ENCODE assay signal across 8 mouse cellular contexts in the genomic region with DNA sequence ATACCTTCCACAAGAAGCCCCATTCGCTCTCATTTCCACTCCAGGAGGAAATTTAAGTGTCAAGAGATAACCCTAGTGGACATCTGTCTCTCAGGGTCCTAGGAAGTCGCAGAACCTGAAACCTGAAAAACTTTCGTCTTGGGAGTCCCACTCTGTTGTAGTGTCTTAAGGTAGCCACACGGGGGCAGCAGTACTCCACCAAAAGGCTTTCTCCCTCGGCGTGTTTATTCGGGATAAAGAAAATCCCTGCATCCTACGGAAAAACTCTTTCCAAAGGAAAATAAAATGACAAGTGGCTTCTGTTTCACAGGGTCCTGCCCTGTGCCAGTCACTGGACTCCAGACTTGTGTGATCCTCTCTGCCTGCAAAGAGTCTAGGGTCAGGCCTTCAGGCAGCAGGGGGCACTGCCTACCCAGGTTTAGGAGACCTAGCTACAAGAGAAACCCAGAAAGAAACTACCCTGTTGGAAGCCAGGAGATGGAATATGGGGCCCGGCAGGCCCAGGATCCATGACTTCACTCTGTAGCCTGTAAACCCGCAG. TPM values are rescaled to one million over a fixed set of nuclear protein-coding genes. Genes with fewer than 3 reads are reported as not detected.
DNase-seq lines count a peak whose midpoint lies in the region; ATAC-seq lines count a peak whose summit lies in the region.

No protein-coding gene starts in this region.

- H3K9me3 ChIP-seq in embryonic facial prominence, embryonic 10.5 days: no peaks in the 10 kb centered on the region
- H3K9me3 ChIP-seq in limb, embryonic 12.5 days: no peaks in the 10 kb centered on the region
- H3K9me3 ChIP-seq in midbrain, embryonic 13.5 days: no peaks in the 10 kb centered on the region

- peaks cover 10% of the 10 kb centered on the region; the same call in 1 of the 2 replicates for H3K27me3 ChIP-seq in embryonic facial prominence, embryonic 10.5 days (replicated peaks; ENCODE audit: low read depth, poor library complexity, severe bottlenecking)
- H3K27me3 ChIP-seq in limb, embryonic 12.5 days: no peaks in the 10 kb centered on the region
- no peaks in the 10 kb centered on the region; the same call in 1 of the 2 replicates for H3K27me3 ChIP-seq in midbrain, embryonic 13.5 days

- H3K27ac ChIP-seq in embryonic facial prominence, embryonic 10.5 days (replicated peaks): peak overlapping the region; percentile 65
- no peak overlapping the region for H3K27ac ChIP-seq in limb, embryonic 12.5 days
- peak overlapping the region; percentile 86 for H3K27ac ChIP-seq in midbrain, embryonic 13.5 days

- H3K4me2 ChIP-seq in limb, embryonic 12.5 days: peak overlapping the region; percentile 54
- peak overlapping the region; percentile 56 for H3K4me2 ChIP-seq in midbrain, embryonic 13.5 days (replicated peaks)

- H3K9ac ChIP-seq in limb, embryonic 12.5 days (replicated peaks): peak overlapping the region; percentile 54; the same call in 1 of the 2 replicates
- H3K9ac ChIP-seq in midbrain, embryonic 13.5 days (replicated peaks): peak overlapping the region; percentile 56; the same call in 1 of the 2 replicates

- peak; percentile 68; the same call in 1 of the 2 replicates for ATAC-seq in limb, embryonic 12.5 days (ENCODE audit: insufficient number of reproducible peaks, insufficient read depth, low FRiP score, low TSS enrichment, low read depth)
- ATAC-seq in midbrain, embryonic 13.5 days: peak; percentile 79

- WGBS in embryonic facial prominence, embryonic 10.5 days: 1% methylated on average over 10 of the region's 10 CpGs
- 1% methylated on average over 10 of the region's 10 CpGs for WGBS in limb, embryonic 12.5 days
- 2% methylated on average over 10 of the region's 10 CpGs for WGBS in midbrain, embryonic 13.5 days

- peak; percentile 78 to 91 for DNase-seq in adrenal gland, adult (ENCODE audit: inconsistent age in 2 of 2, low spot score in 1 of 2)
- DNase-seq in adrenal gland, adult 8-10 months: no peak
- peak; percentile 78 for DNase-seq in embryonic facial prominence, embryonic 10.5 days (ENCODE audit: low spot score)
- DNase-seq in heart, adult 18-20 months: peak; percentile 64 to 87
- peak; percentile 65 for DNase-seq in kidney, adult 11 months
- DNase-seq in spleen, postnatal 10 days (ENCODE audit: low spot score in 2 of 2): peak; percentile 80 to 84

- H3K4me1 ChIP-seq in embryonic facial prominence, embryonic 10.5 days: peaks cover 31% of the 10 kb centered on the region
- peaks cover 26% of the 10 kb centered on the region for H3K4me1 ChIP-seq in limb, embryonic 12.5 days (replicated peaks)
- H3K4me1 ChIP-seq in midbrain, embryonic 13.5 days (replicated peaks): peaks cover 50% of the 10 kb centered on the region

- no peaks in the 10 kb centered on the region for H3K36me3 ChIP-seq in embryonic facial prominence, embryonic 10.5 days (replicated peaks)
- no peaks in the 10 kb centered on the region for H3K36me3 ChIP-seq in limb, embryonic 12.5 days
- H3K36me3 ChIP-seq in midbrain, embryonic 13.5 days: no peaks in the 10 kb centered on the region

- H3K4me3 ChIP-seq in embryonic facial prominence, embryonic 10.5 days: peak overlapping the region; percentile 55
- H3K4me3 ChIP-seq in limb, embryonic 12.5 days (replicated peaks): peak overlapping the region; percentile 31
- peak overlapping the region; percentile 37 for H3K4me3 ChIP-seq in midbrain, embryonic 13.5 days (replicated peaks)

RNA-seq across cellular contexts. Expression of a gene that starts 25.9 kb away (rescaled TPM):
- 100 to 1,000 TPM; 387 to 496 (median 428) TPM for total RNA-seq in adrenal gland, adult 8-10 months (2022)
- polyA plus RNA-seq in embryonic facial prominence, embryonic 10.5 days (2016; fragmentation: Nextera tagmentation; extraction: Ambion mirVana): 229 and 238 TPM in 2 replicates
- total RNA-seq in heart, adult 18-20 months (2021): 100 to 1,000 TPM; 107 to 112 TPM
- polyA plus RNA-seq in limb, embryonic 12.5 days (2016; fragmentation: Nextera tagmentation; extraction: Ambion mirVana): 240 and 247 TPM in 2 replicates
- 289 and 300 TPM in 2 replicates for polyA plus RNA-seq in midbrain, embryonic 13.5 days (2015; fragmentation: Nextera tagmentation; extraction: Ambion mirVana)

RNA-seq across cellular contexts. Expression of a gene that starts 26.0 kb away (rescaled TPM):
- total RNA-seq in adrenal gland, adult 8-10 months (2022): 100 to 1,000 TPM; 810 to 947 (median 895) TPM
- 37.3 and 39.9 TPM in 2 replicates for polyA plus RNA-seq in embryonic facial prominence, embryonic 10.5 days (2016; fragmentation: Nextera tagmentation; extraction: Ambion mirVana)
- 10 to 100 TPM; 38.2 to 43.4 TPM for total RNA-seq in heart, adult 18-20 months (2021)
- polyA plus RNA-seq in limb, embryonic 12.5 days (2016; fragmentation: Nextera tagmentation; extraction: Ambion mirVana): 37.6 and 42.5 TPM in 2 replicates
- polyA plus RNA-seq in midbrain, embryonic 13.5 days (2015; fragmentation: Nextera tagmentation; extraction: Ambion mirVana): 38.2 and 43.7 TPM in 2 replicates

RNA-seq across cellular contexts. Expression of a gene that starts 56.8 kb away (rescaled TPM):
- total RNA-seq in adrenal gland, adult 8-10 months (2022): under 1 TPM in 1 of 4 experiments, not detected in 3; 0.05 TPM
- not detected in 2 replicates for polyA plus RNA-seq in embryonic facial prominence, embryonic 10.5 days (2016; fragmentation: Nextera tagmentation; extraction: Ambion mirVana)
- total RNA-seq in heart, adult 18-20 months (2021): not detected
- polyA plus RNA-seq in limb, embryonic 12.5 days (2016; fragmentation: Nextera tagmentation; extraction: Ambion mirVana): not detected in 2 replicates
- not detected in 2 replicates for polyA plus RNA-seq in midbrain, embryonic 13.5 days (2015; fragmentation: Nextera tagmentation; extraction: Ambion mirVana)
